In the genomic region with DNA sequence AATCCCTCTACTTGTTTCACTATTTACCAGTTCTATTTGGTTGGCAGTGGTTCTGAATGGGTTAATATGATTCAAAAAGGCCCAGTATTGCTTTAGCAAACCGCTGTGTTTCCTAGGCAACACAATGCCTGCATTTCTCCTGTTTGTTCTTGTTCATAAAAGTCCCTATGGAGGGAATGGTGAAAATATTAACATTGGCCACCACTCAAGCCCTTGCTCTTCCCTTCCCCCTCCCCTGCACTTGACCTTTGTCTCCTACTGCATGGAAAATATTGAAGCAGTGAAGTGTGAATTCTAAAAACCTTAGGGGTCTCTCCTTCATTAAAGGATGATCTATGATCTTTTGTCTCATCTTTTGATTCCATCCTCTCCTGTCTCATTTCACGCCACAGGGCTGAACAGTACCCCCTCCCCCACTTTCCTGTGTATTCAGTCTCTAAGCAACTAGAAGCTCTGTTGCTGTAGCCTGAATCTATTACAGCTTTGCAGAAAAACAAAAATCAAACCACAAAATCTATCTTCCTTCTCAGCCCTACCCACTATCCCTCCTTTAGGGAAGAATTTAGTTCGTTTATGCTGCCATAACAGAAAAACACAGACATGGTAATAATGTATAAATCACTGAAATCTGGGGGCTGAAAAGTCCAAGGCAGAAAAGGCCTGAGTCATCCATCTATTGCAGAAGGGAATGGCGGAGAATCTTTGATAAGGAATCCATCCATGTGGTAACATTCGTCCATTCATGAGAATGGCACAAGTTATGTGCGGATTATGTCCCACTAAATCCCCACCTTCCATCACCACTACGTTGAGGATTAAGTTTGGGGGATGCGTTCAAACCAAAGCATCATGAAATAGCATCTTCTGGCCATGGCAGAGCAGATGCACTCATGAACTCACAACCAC, we compare ENCODE assay signal across 11 mouse cellular contexts. TPM values are rescaled to one million over a fixed set of nuclear protein-coding genes. Genes with fewer than 3 reads are reported as not detected.
DNase-seq lines count a peak whose midpoint lies in the region; ATAC-seq and TF ChIP-seq lines count a peak whose summit lies in the region.
"Had no signal": no experiment of that assay in that cellular context is flagged by ENCODE, and none has a peak within 500 bp of the region (broad histone marks: within the 10 kb centered on the region; RNA-seq: fewer than 3 reads in every experiment).

No protein-coding gene starts in this region.

- H3K4me2 ChIP-seq in heart, postnatal 0 days (ENCODE audit: low read depth, low read length) = no peak overlapping the region
- H3K4me2 ChIP-seq in limb, embryonic 14.5 days (replicated peaks; ENCODE audit: low read depth, low read length, severe bottlenecking) = no peak overlapping the region

- WGBS in heart, postnatal 0 days = 67% methylated on average over 8 of the region's 8 CpGs
- 69% methylated on average over 8 of the region's 8 CpGs for WGBS in limb, embryonic 14.5 days

- no peak for ATAC-seq in heart, postnatal 0 days (ENCODE audit: insufficient read depth, low read depth)
- no peak for ATAC-seq in limb, embryonic 14.5 days (ENCODE audit: low FRiP score, low read depth)
- ATAC-seq in frontal cortex, adult (ENCODE audit: low TSS enrichment) = no peak

- H3K27ac ChIP-seq in heart, postnatal 0 days (ENCODE audit: low read depth) = no peak overlapping the region
- 0 out of 2 replicates have a peak overlapping the region, but pooled peaks have one; percentile 19 for H3K27ac ChIP-seq in limb, embryonic 14.5 days (replicated peaks; ENCODE audit: low read depth, low read length)
- H3K27ac ChIP-seq: liver, embryonic 14.5 days had no signal

- no peaks in the 10 kb centered on the region for H3K4me1 ChIP-seq in heart, postnatal 0 days (ENCODE audit: control insufficient read depth, insufficient read depth)
- H3K4me1 ChIP-seq in limb, embryonic 14.5 days (ENCODE audit: control insufficient read depth, insufficient read depth, low read length) = no peaks in the 10 kb centered on the region

- H3K9me3 ChIP-seq in heart, postnatal 0 days (replicated peaks; ENCODE audit: control insufficient read depth, low read length) = no peaks in the 10 kb centered on the region
- no peaks in the 10 kb centered on the region for H3K9me3 ChIP-seq in limb, embryonic 14.5 days (ENCODE audit: control insufficient read depth, low read length)

- no peak overlapping the region for H3K9ac ChIP-seq in heart, postnatal 0 days (replicated peaks; ENCODE audit: low read depth, low read length)
- H3K9ac ChIP-seq in limb, embryonic 14.5 days (ENCODE audit: low read depth, low read length, severe bottlenecking) = no peak overlapping the region
- H3K9ac ChIP-seq: liver, embryonic 14.5 days had no signal

- no peak overlapping the region for H3K4me3 ChIP-seq in heart, postnatal 0 days (ENCODE audit: low read depth, low read length)
- no peak overlapping the region for H3K4me3 ChIP-seq in limb, embryonic 14.5 days (replicated peaks; ENCODE audit: low read length)
- H3K4me3 ChIP-seq: erythroblast, embryonic 14.5 days had no signal

- TF ChIP-seq POLR2A in limb, embryonic 14.5 days (IDR thresholded peaks at IDR 0.05; ENCODE audit: borderline replicate concordance, extremely low read depth, insufficient read depth, insufficient read length) = no peak

- H3K36me3 ChIP-seq in heart, postnatal 0 days (replicated peaks; ENCODE audit: control insufficient read depth, insufficient read depth, low read length) = no peaks in the 10 kb centered on the region
- H3K36me3 ChIP-seq in limb, embryonic 14.5 days (ENCODE audit: control insufficient read depth, insufficient read depth, low read length) = no peaks in the 10 kb centered on the region

- no peak for TF ChIP-seq CTCF in heart, postnatal 0 days (IDR thresholded peaks at IDR 0.05; ENCODE audit: low read depth)

- no peaks in the 10 kb centered on the region for H3K27me3 ChIP-seq in heart, postnatal 0 days (ENCODE audit: control insufficient read depth, insufficient read depth, low read length)
- no peaks in the 10 kb centered on the region for H3K27me3 ChIP-seq in limb, embryonic 14.5 days (ENCODE audit: control insufficient read depth, insufficient read depth, low read length)

- TF ChIP-seq EP300 in heart, postnatal 0 days (IDR thresholded peaks at IDR 0.05; ENCODE audit: low read depth) = no peak

- peak; percentile 14 for DNase-seq in heart, postnatal 0 days (ENCODE audit: low spot score)
- no peak for DNase-seq in heart, postnatal 4 days
- peak; percentile 15 for DNase-seq in right cerebral cortex, postnatal 14 days
- no peak for DNase-seq in right cerebral cortex, adult 18-20 months
- peak; percentile 32 for DNase-seq in limb, embryonic 14.5 days (ENCODE audit: low spot score)
- peak; percentile 21 for DNase-seq in telencephalon, adult 2 months (ENCODE audit: low read depth, low spot score)
- no peak for DNase-seq in spleen, postnatal 4 days (ENCODE audit: low spot score in 2 of 2)
- DNase-seq: right cerebral cortex, postnatal 25 days had no signal

RNA-seq across cellular contexts. Expression of a gene that starts 10.4 kb away (rescaled TPM):
- 50.5 and 82.2 TPM in 2 replicates for total RNA-seq in heart, postnatal 0 days (2014; rRNA removed; ENCODE audit: low replicate concordance)
- 70.5 and 72.6 TPM in 2 replicates for polyA plus RNA-seq in heart, postnatal 0 days (2015; fragmentation: Nextera tagmentation; extraction: Ambion mirVana)
- total RNA-seq in heart, postnatal 4 days (2021) = 10 to 100 TPM; 45.7 to 49.2 TPM
- 136 and 167 TPM in 2 replicates for polyA plus RNA-seq in limb, embryonic 14.5 days (2012; rRNA removed)
- polyA plus RNA-seq in limb, embryonic 14.5 days (2014; fragmentation: Nextera tagmentation; extraction: Ambion mirVana) = 296 and 314 TPM in 2 replicates

RNA-seq across cellular contexts. Expression of a gene that starts 57.6 kb away (rescaled TPM):
- total RNA-seq in heart, postnatal 0 days (2014; rRNA removed; ENCODE audit: low replicate concordance) = 1.3 and 2.7 TPM in 2 replicates
- polyA plus RNA-seq in heart, postnatal 0 days (2015; fragmentation: Nextera tagmentation; extraction: Ambion mirVana) = 1.3 TPM in 2 replicates
- 1 to 10 TPM; 2.2 to 3.0 TPM for total RNA-seq in heart, postnatal 4 days (2021)
- polyA plus RNA-seq in limb, embryonic 14.5 days (2012; rRNA removed) = 3.3 and 4.1 TPM in 2 replicates
- polyA plus RNA-seq in limb, embryonic 14.5 days (2014; fragmentation: Nextera tagmentation; extraction: Ambion mirVana) = 4.4 and 4.5 TPM in 2 replicates
- polyA plus RNA-seq: erythroblast, embryonic 14.5 days had no signal

Comparison
In these comparisons a context has a peak if more than half of its experiments do, and no peak if none do; other contexts are left out.
1. DNase-seq: peak in heart, postnatal 0 days (single experiment), right cerebral cortex, postnatal 14 days (single experiment), limb, embryonic 14.5 days (single experiment) and telencephalon, adult 2 months (single experiment); none in heart, postnatal 4 days (single experiment), right cerebral cortex, adult 18-20 months (single experiment) and spleen, postnatal 4 days (0 of 2).